Mouse (Mus musculus) liver, postnatal 0 days (tissue): ENCODE measurements around the gene Gm20388. TPM values are rescaled to one million over a fixed set of nuclear protein-coding genes. Genes with fewer than 3 reads are reported as not detected.
"Not testable (repeated sequence)": the region's sequence is repeated elsewhere in the genome, so short reads cannot be mapped to it uniquely, and the experiment has no call there.

Source experiments
- ATAC-seq: fragments of 200-750 bp; cut with Nextera tagmentation; 2 replicates; pipeline ENCODE4 v1.8.0; 2017; ENCODE audit warnings: mild to moderate bottlenecking, moderate library complexity
- DNase-seq: peaks from one replicate; pipeline ENCODE4 v3.0.0-alpha.2; 2016
- H3K27ac ChIP-seq: fragments of 300-500 bp; sonication (generic); 2 replicates; pipeline ENCODE4 v1.5.1; 2014; ENCODE audit warnings: antibody characterized with exemption, moderate library complexity, mild to moderate bottlenecking, low read depth
- H3K27me3 ChIP-seq: fragments of 300-500 bp; sonication (generic); 2 replicates; pipeline ENCODE4 v1.6.1; 2014; ENCODE audit warnings: low read length, control low read depth, mixed read lengths; ENCODE audit not compliant: insufficient read depth
- H3K36me3 ChIP-seq: fragments of 300-500 bp; sonication (generic); replicated peaks from 2 replicates; pipeline ENCODE4 v1.6.1; 2014; ENCODE audit warnings: mild to moderate bottlenecking, control low read depth, low read length, moderate library complexity, mixed read lengths; ENCODE audit not compliant: insufficient read depth
- H3K4me1 ChIP-seq: fragments of 300-500 bp; sonication (generic); 2 replicates; pipeline ENCODE4 v1.6.1; 2014; ENCODE audit warnings: antibody characterized with exemption, mild to moderate bottlenecking, control low read depth; ENCODE audit not compliant: insufficient read depth
- H3K4me2 ChIP-seq: fragments of 300-500 bp; sonication (generic); 2 replicates; pipeline ENCODE4 v1.6.1; 2014; ENCODE audit warnings: low read depth, mild to moderate bottlenecking, low read length, moderate library complexity, mixed read lengths
- H3K4me3 ChIP-seq: fragments of 300-500 bp; sonication (generic); 2 replicates; pipeline ENCODE4 v1.5.1; 2014; ENCODE audit warnings: low read depth, low read length
- H3K9ac ChIP-seq: fragments of 300-500 bp; sonication (generic); replicated peaks from 2 replicates; pipeline ENCODE4 v1.6.1; 2014; ENCODE audit warnings: mild to moderate bottlenecking, moderate library complexity
- H3K9me3 ChIP-seq: fragments of 300-500 bp; sonication (generic); 2 replicates; pipeline ENCODE4 v1.6.1; 2016; ENCODE audit warnings: mild to moderate bottlenecking, control low read depth, low read length, mixed read lengths
- CTCF ChIP-seq: sonication (generic); IDR thresholded peaks from 2 replicates; pipeline ENCODE4 v1.5.1; 2016; ENCODE audit warnings: antibody characterized with exemption, low read depth
- EP300 ChIP-seq: IDR thresholded peaks from 2 replicates; pipeline ENCODE4 v1.6.1; 2016; ENCODE audit warnings: antibody characterized with exemption, low read depth, mild to moderate bottlenecking
- WGBS: fragments of 180-500 bp; shearing (Covaris S2); extraction: QIAGEN DNeasy Blood & Tissue Kit; methylation state at CpG from one replicate; pipeline ENCODE4 v1.1.7; 2014; ENCODE audit not compliant: insufficient replicate concordance; 5-methylcytosine and 5-hydroxymethylcytosine counted together
- polyA plus RNA-seq: library from polyadenylated mRNA; unstranded; fragments of >200 nt; fragmentation: Nextera tagmentation; extraction: Ambion mirVana; gene quantifications from 2 replicates; pipeline ENCODE4 v1.2.1, GENCODE M21; 2015

Gm20388 gene
- polyA plus RNA-seq, 1 experiment from 2014 or later: not detected

- ATAC-seq: no peak
- peaks cover 30% of the 10 kb centered on the region for H3K9me3 ChIP-seq
- 92% methylated on average over 25 of the region's 25 CpGs for WGBS
Observed at GRCm38 (mm10) chr8:123431616-123432365, 3521.2 kb downstream of the Gm20388 start.

GRCm38 (mm10) chr8:123432381-123432780, 3521.7 kb downstream of the Gm20388 start:
- no peaks in the 10 kb centered on the region for H3K4me1 ChIP-seq
- no peak overlapping the region for H3K4me3 ChIP-seq
- no peaks in the 10 kb centered on the region for H3K36me3 ChIP-seq
- no peak for DNase-seq
- no peaks in the 10 kb centered on the region for H3K27me3 ChIP-seq
- TF ChIP-seq CTCF (no peak), EP300 (no peak)
- H3K27ac ChIP-seq: no peak overlapping the region
- WGBS: 85% methylated on average over 16 of the region's 16 CpGs
- H3K4me2 ChIP-seq: no peak overlapping the region
- H3K9me3 ChIP-seq: peaks cover 25% of the 10 kb centered on the region
- H3K9ac ChIP-seq: no peak overlapping the region
- ATAC-seq: no peak

More at GRCm38 (mm10) chr8:123431616-123432365, 3521.2 kb downstream of the Gm20388 start:
- Histone ChIP-seq H3K4me2 (no peak overlapping the region), H3K9ac (no peak overlapping the region), H3K27ac (no peak overlapping the region), H3K36me3 (no peaks in the 10 kb centered on the region), H3K27me3 (no peaks in the 10 kb centered on the region), H3K4me1 (no peaks in the 10 kb centered on the region), H3K4me3 (no peak overlapping the region)
- TF ChIP-seq EP300: no peak
- no peak for DNase-seq

GRCm38 (mm10) chr8:123433241-123433974, 3522.8 kb downstream of the Gm20388 start:
- not testable (repeated sequence) for H3K36me3 ChIP-seq, H3K4me2 ChIP-seq, H3K4me3 ChIP-seq, ATAC-seq, H3K4me1 ChIP-seq, H3K27ac ChIP-seq, H3K27me3 ChIP-seq, DNase-seq, H3K9ac ChIP-seq
- 92% methylated on average over 38 of the region's 47 CpGs for WGBS
- peaks cover 14% of the 10 kb centered on the region for H3K9me3 ChIP-seq

GRCm38 (mm10) chr8:123441788-123442187, 3531.1 kb downstream of the Gm20388 start:
- 62% methylated on average over 2 of the region's 2 CpGs for WGBS
- ATAC-seq: no peak
- H3K9me3 ChIP-seq: no peaks in the 10 kb centered on the region; the same call in 1 of the 2 replicates
- DNase-seq: no peak
- H3K4me2 ChIP-seq: no peak overlapping the region
- H3K27ac ChIP-seq: no peak overlapping the region
- no peak overlapping the region for H3K4me3 ChIP-seq
- TF ChIP-seq EP300 (no peak), CTCF (no peak)
- no peaks in the 10 kb centered on the region for H3K36me3 ChIP-seq
- H3K9ac ChIP-seq: no peak overlapping the region
- peaks cover 14% of the 10 kb centered on the region for H3K4me1 ChIP-seq
- no peaks in the 10 kb centered on the region for H3K27me3 ChIP-seq

- 79% methylated on average over 5 of the region's 5 CpGs for WGBS
- TF ChIP-seq CTCF: no peak
- no peak for TF ChIP-seq EP300
- Histone ChIP-seq H3K27ac (no peak overlapping the region), H3K4me3 (0 out of 2 replicates have a peak overlapping the region, but pooled peaks have one; percentile 84), H3K4me2 (peak overlapping the region; percentile 85; the same call in 1 of the 2 replicates), H3K9me3 (no peaks in the 10 kb centered on the region; the same call in 1 of the 2 replicates), H3K36me3 (no peaks in the 10 kb centered on the region), H3K27me3 (no peaks in the 10 kb centered on the region), H3K9ac (no peak overlapping the region), H3K4me1 (peaks cover 14% of the 10 kb centered on the region)
- DNase-seq: no peak
- ATAC-seq: no peak
Observed at GRCm38 (mm10) chr8:123442351-123442750, 3531.7 kb downstream of the Gm20388 start.

- peak overlapping the region; percentile 71 for H3K27ac ChIP-seq
- peak; percentile 97 for ATAC-seq
Observed at GRCm38 (mm10) chr8:123442871-123443575, 3532.4 kb downstream of the Gm20388 start.

More at GRCm38 (mm10) chr8:123442871-123443575, 3532.4 kb downstream of the Gm20388 start:
- no peaks in the 10 kb centered on the region for H3K27me3 ChIP-seq
- H3K36me3 ChIP-seq: no peaks in the 10 kb centered on the region
- peak overlapping the region; percentile 85 for H3K4me2 ChIP-seq
- DNase-seq: peak; percentile 94
- peaks cover 14% of the 10 kb centered on the region for H3K4me1 ChIP-seq
- H3K9ac ChIP-seq: peak overlapping the region; percentile 91
- no peaks in the 10 kb centered on the region for H3K9me3 ChIP-seq
- peak overlapping the region; percentile 84 for H3K4me3 ChIP-seq
- WGBS: 1% methylated on average over 41 of the region's 41 CpGs
- TF ChIP-seq CTCF (peak; percentile 74), EP300 (no peak)
